In genomic region chr19:8976535-8976934, GRCm38 (mm10) we compare ENCODE assay signal across 9 mouse cellular contexts. TPM values are rescaled to one million over a fixed set of nuclear protein-coding genes. Genes with fewer than 3 reads are reported as not detected.
DNase-seq lines count a peak whose midpoint lies in the region; ATAC-seq and TF ChIP-seq lines count a peak whose summit lies in the region.
"Had no signal": no experiment of that assay in that cellular context is flagged by ENCODE, and none has a peak within 500 bp of the region (broad histone marks: within the 10 kb centered on the region; RNA-seq: fewer than 3 reads in every experiment).

No protein-coding gene starts in this region.

- peak; percentile 75 for ATAC-seq in limb, embryonic 11.5 days (ENCODE audit: insufficient number of reproducible peaks, low FRiP score, low TSS enrichment, low read depth)
- peak; percentile 58; the same call in 1 of the 2 replicates for ATAC-seq in midbrain, embryonic 16.5 days

- no peaks in the 10 kb centered on the region for H3K9me3 ChIP-seq in ES-Bruce4 (replicated peaks; ENCODE audit: control insufficient read depth, insufficient read depth, low read length, poor library complexity, severe bottlenecking)
- no peaks in the 10 kb centered on the region for H3K9me3 ChIP-seq in limb, embryonic 11.5 days (ENCODE audit: control insufficient read depth, low read length)
- H3K9me3 ChIP-seq in midbrain, embryonic 16.5 days (replicated peaks; ENCODE audit: control insufficient read depth, low read length, poor library complexity, severe bottlenecking), result no peaks in the 10 kb centered on the region
- H3K9me3 ChIP-seq: neural tube, embryonic 12.5 days had no signal

- intact Hi-C loops in heart, postnatal 10 days (cut with DNase I), result loop anchor here (1.0 to 5.0 kb wide), 3 partner anchors 16 to 134 kb away; no protein-coding TSS in a partner anchor

- H3K27me3 ChIP-seq in ES-Bruce4 (ENCODE audit: control insufficient read depth, insufficient read depth, low read length, poor library complexity, severe bottlenecking), result no peaks in the 10 kb centered on the region
- no peaks in the 10 kb centered on the region for H3K27me3 ChIP-seq in limb, embryonic 11.5 days (ENCODE audit: control insufficient read depth, insufficient read depth, low read length)
- no peaks in the 10 kb centered on the region for H3K27me3 ChIP-seq in midbrain, embryonic 16.5 days (ENCODE audit: control insufficient read depth, insufficient read depth, low read depth, low read length)
- H3K27me3 ChIP-seq: neural tube, embryonic 12.5 days had no signal

- DNase-seq in adrenal gland, adult 2 months, result peak; percentile 54
- no peak for DNase-seq in adrenal gland, adult 18-20 months (ENCODE audit: low spot score in 2 of 2)
- peak; percentile 75 for DNase-seq in embryo, embryonic 11 days
- peak; percentile 73 to 76 for DNase-seq in heart, postnatal 10 days
- peak; percentile 75 for DNase-seq in limb, embryonic 11.5 days (ENCODE audit: low spot score)
- no peak for DNase-seq in right cerebral cortex, postnatal 36 days (ENCODE audit: low spot score in 2 of 2)

- peaks cover 81% of the 10 kb centered on the region for H3K36me3 ChIP-seq in ES-Bruce4 (ENCODE audit: control insufficient read depth, insufficient read depth, low read length, poor library complexity, severe bottlenecking)
- peaks cover 29% of the 10 kb centered on the region for H3K36me3 ChIP-seq in limb, embryonic 11.5 days (ENCODE audit: control insufficient read depth, insufficient read depth, low read length)
- peaks cover 47% of the 10 kb centered on the region for H3K36me3 ChIP-seq in midbrain, embryonic 16.5 days (ENCODE audit: control insufficient read depth, insufficient read depth, low read length)

- TF ChIP-seq CTCF in ES-Bruce4 (IDR thresholded peaks at IDR 0.05; ENCODE audit: low read depth, low read length), result peak; percentile 86

- no peak overlapping the region for H3K4me2 ChIP-seq in limb, embryonic 11.5 days (ENCODE audit: low read depth, severe bottlenecking)
- no peak overlapping the region for H3K4me2 ChIP-seq in midbrain, embryonic 16.5 days (ENCODE audit: low read length)
- H3K4me2 ChIP-seq: neural tube, embryonic 12.5 days had no signal

- peaks cover 1% of the 10 kb centered on the region for H3K4me1 ChIP-seq in ES-Bruce4 (ENCODE audit: control insufficient read depth, insufficient read depth, low read length)
- H3K4me1 ChIP-seq in limb, embryonic 11.5 days (ENCODE audit: control insufficient read depth, insufficient read depth, low read length), result no peaks in the 10 kb centered on the region
- H3K4me1 ChIP-seq in midbrain, embryonic 16.5 days (ENCODE audit: control insufficient read depth, insufficient read depth, low read length), result no peaks in the 10 kb centered on the region

- 0 out of 2 replicates have a peak, but pooled peaks have one; percentile 8 for TF ChIP-seq EP300 in ES-Bruce4 (IDR thresholded peaks at IDR 0.05; ENCODE audit: insufficient read depth, low read depth, low read length)

- no peak for TF ChIP-seq POLR2A in ES-Bruce4 (IDR thresholded peaks at IDR 0.05; ENCODE audit: insufficient read depth, low read length)

- no peak overlapping the region for H3K4me3 ChIP-seq in ES-Bruce4 (ENCODE audit: low read depth, low read length)
- H3K4me3 ChIP-seq in limb, embryonic 11.5 days (ENCODE audit: low read depth, low read length), result no peak overlapping the region
- H3K4me3 ChIP-seq in midbrain, embryonic 16.5 days (ENCODE audit: low read depth, low read length), result no peak overlapping the region
- H3K4me3 ChIP-seq: neural tube, embryonic 12.5 days had no signal

- peak overlapping the region; percentile 70 for H3K27ac ChIP-seq in ES-Bruce4 (ENCODE audit: insufficient read depth, low read length)
- no peak overlapping the region for H3K27ac ChIP-seq in limb, embryonic 11.5 days (replicated peaks; ENCODE audit: low read depth, low read length)
- no peak overlapping the region for H3K27ac ChIP-seq in midbrain, embryonic 16.5 days (ENCODE audit: low read length)
- H3K27ac ChIP-seq: neural tube, embryonic 12.5 days had no signal

- H3K9ac ChIP-seq in ES-Bruce4 (ENCODE audit: low read depth, poor library complexity, severe bottlenecking), result no peak overlapping the region
- H3K9ac ChIP-seq in limb, embryonic 11.5 days (ENCODE audit: low read length), result no peak overlapping the region
- no peak overlapping the region for H3K9ac ChIP-seq in midbrain, embryonic 16.5 days (ENCODE audit: low read depth, low read length)
- H3K9ac ChIP-seq: neural tube, embryonic 12.5 days had no signal

- 35% methylated on average over 3 of the region's 3 CpGs for WGBS in limb, embryonic 11.5 days
- WGBS in midbrain, embryonic 16.5 days, result 51% methylated on average over 3 of the region's 3 CpGs

RNA-seq across cellular contexts. Expression of gene Eef1g, which starts 9.7 kb away (rescaled TPM):
- 100 to 1,000 TPM; 331 to 355 TPM for total RNA-seq in adrenal gland, adult 2 months (2021)
- polyA plus RNA-seq in adrenal gland, adult 2 months (2012; rRNA removed), result 63.8 and 90.8 TPM in 2 replicates
- total RNA-seq in adrenal gland, adult 18-20 months (2021), result 100 to 1,000 TPM; 334 to 342 TPM
- polyA plus RNA-seq in ES-Bruce4 (2011; ENCODE audit: insufficient read depth, insufficient read length, low read depth, missing spikeins), result 1,175 and 1,274 TPM in 2 replicates
- total RNA-seq in heart, postnatal 10 days (2021), result 100 to 1,000 TPM; 283 to 289 TPM
- 567 and 588 TPM in 2 replicates for polyA plus RNA-seq in limb, embryonic 11.5 days (2014; fragmentation: Nextera tagmentation; extraction: Ambion mirVana)
- 283 and 293 TPM in 2 replicates for polyA plus RNA-seq in midbrain, embryonic 16.5 days (2015; fragmentation: Nextera tagmentation; extraction: Ambion mirVana)

RNA-seq across cellular contexts. Expression of gene Ahnak, which starts 12.5 kb away (rescaled TPM):
- total RNA-seq in adrenal gland, adult 2 months (2021), result 100 to 1,000 TPM in 1 of 2 experiments, 10 to 100 TPM in 1; 91.1 to 152 TPM
- polyA plus RNA-seq in adrenal gland, adult 2 months (2012; rRNA removed), result 5.4 and 7.4 TPM in 2 replicates
- 100 to 1,000 TPM in 1 of 2 experiments, 10 to 100 TPM in 1; 88.9 to 162 TPM for total RNA-seq in adrenal gland, adult 18-20 months (2021)
- 162 and 163 TPM in 2 replicates for polyA plus RNA-seq in ES-Bruce4 (2011; ENCODE audit: insufficient read depth, insufficient read length, low read depth, missing spikeins)
- total RNA-seq in heart, postnatal 10 days (2021), result 100 to 1,000 TPM; 348 to 380 TPM
- polyA plus RNA-seq in limb, embryonic 11.5 days (2014; fragmentation: Nextera tagmentation; extraction: Ambion mirVana), result 7.7 and 8.9 TPM in 2 replicates
- 2.7 and 3.2 TPM in 2 replicates for polyA plus RNA-seq in midbrain, embryonic 16.5 days (2015; fragmentation: Nextera tagmentation; extraction: Ambion mirVana)

RNA-seq across cellular contexts. Expression of gene Tut1, which starts 22.9 kb away (rescaled TPM):
- 10 to 100 TPM; 19.6 to 23.9 TPM for total RNA-seq in adrenal gland, adult 2 months (2021)
- 16.3 and 22.4 TPM in 2 replicates for polyA plus RNA-seq in adrenal gland, adult 2 months (2012; rRNA removed)
- total RNA-seq in adrenal gland, adult 18-20 months (2021), result 10 to 100 TPM; 23.1 to 26.1 TPM
- 26.4 and 30.1 TPM in 2 replicates for polyA plus RNA-seq in ES-Bruce4 (2011; ENCODE audit: insufficient read depth, insufficient read length, low read depth, missing spikeins)
- total RNA-seq in heart, postnatal 10 days (2021), result 10 to 100 TPM in 1 of 2 experiments, 1 to 10 TPM in 1; 8.5 to 10.4 TPM
- 33.2 and 35.2 TPM in 2 replicates for polyA plus RNA-seq in limb, embryonic 11.5 days (2014; fragmentation: Nextera tagmentation; extraction: Ambion mirVana)
- polyA plus RNA-seq in midbrain, embryonic 16.5 days (2015; fragmentation: Nextera tagmentation; extraction: Ambion mirVana), result 25.6 and 26.2 TPM in 2 replicates

RNA-seq across cellular contexts. Expression of gene Mta2, which starts 34.9 kb away (rescaled TPM):
- total RNA-seq in adrenal gland, adult 2 months (2021), result 10 to 100 TPM; 81.8 to 86.1 TPM
- polyA plus RNA-seq in adrenal gland, adult 2 months (2012; rRNA removed), result 15.9 and 20.6 TPM in 2 replicates
- total RNA-seq in adrenal gland, adult 18-20 months (2021), result 10 to 100 TPM; 81.1 to 89.8 TPM
- polyA plus RNA-seq in ES-Bruce4 (2011; ENCODE audit: insufficient read depth, insufficient read length, low read depth, missing spikeins), result 106 and 108 TPM in 2 replicates
- total RNA-seq in heart, postnatal 10 days (2021), result 10 to 100 TPM; 54.4 to 59.5 TPM
- polyA plus RNA-seq in limb, embryonic 11.5 days (2014; fragmentation: Nextera tagmentation; extraction: Ambion mirVana), result 58.5 and 62.0 TPM in 2 replicates
- polyA plus RNA-seq in midbrain, embryonic 16.5 days (2015; fragmentation: Nextera tagmentation; extraction: Ambion mirVana), result 108 and 121 TPM in 2 replicates

RNA-seq across cellular contexts. Expression of gene Eml3, which starts 47.2 kb away (rescaled TPM):
- 10 to 100 TPM; 39.7 to 51.0 TPM for total RNA-seq in adrenal gland, adult 2 months (2021)
- 70.6 and 80.7 TPM in 2 replicates for polyA plus RNA-seq in adrenal gland, adult 2 months (2012; rRNA removed)
- total RNA-seq in adrenal gland, adult 18-20 months (2021), result 10 to 100 TPM; 41.5 to 59.5 TPM
- 19.2 and 20.4 TPM in 2 replicates for polyA plus RNA-seq in ES-Bruce4 (2011; ENCODE audit: insufficient read depth, insufficient read length, low read depth, missing spikeins)
- 10 to 100 TPM; 16.7 to 18.7 TPM for total RNA-seq in heart, postnatal 10 days (2021)
- polyA plus RNA-seq in limb, embryonic 11.5 days (2014; fragmentation: Nextera tagmentation; extraction: Ambion mirVana), result 17.9 and 18.0 TPM in 2 replicates
- polyA plus RNA-seq in midbrain, embryonic 16.5 days (2015; fragmentation: Nextera tagmentation; extraction: Ambion mirVana), result 8.6 and 9.1 TPM in 2 replicates

Comparison
In these comparisons a context has a peak if more than half of its experiments do, and no peak if none do; other contexts are left out.
1. DNase-seq: peak in adrenal gland, adult 2 months (single experiment), embryo, embryonic 11 days (single experiment), heart, postnatal 10 days (2 of 2) and limb, embryonic 11.5 days (single experiment); none in adrenal gland, adult 18-20 months (0 of 2) and right cerebral cortex, postnatal 36 days (0 of 2).
2. RNA of gene Ahnak, which starts 12.5 kb away (polyA plus RNA-seq): 162 to 163 TPM in ES-Bruce4; 7.7 to 8.9 TPM in limb, embryonic 11.5 days, 5.4 to 7.4 TPM in adrenal gland, adult 2 months and 2.7 to 3.2 TPM in midbrain, embryonic 16.5 days; every median in the first group is over 10 times any median in the second.